Mouse (Mus musculus): Measurements from ENCODE around the gene Wdr62. TPM values are rescaled to one million over a fixed set of nuclear protein-coding genes. Genes with fewer than 3 reads are reported as not detected.

The Wdr62 gene
- polyA plus RNA-seq, 2 experiments = 8.8 to 22.9 TPM

DNA sequence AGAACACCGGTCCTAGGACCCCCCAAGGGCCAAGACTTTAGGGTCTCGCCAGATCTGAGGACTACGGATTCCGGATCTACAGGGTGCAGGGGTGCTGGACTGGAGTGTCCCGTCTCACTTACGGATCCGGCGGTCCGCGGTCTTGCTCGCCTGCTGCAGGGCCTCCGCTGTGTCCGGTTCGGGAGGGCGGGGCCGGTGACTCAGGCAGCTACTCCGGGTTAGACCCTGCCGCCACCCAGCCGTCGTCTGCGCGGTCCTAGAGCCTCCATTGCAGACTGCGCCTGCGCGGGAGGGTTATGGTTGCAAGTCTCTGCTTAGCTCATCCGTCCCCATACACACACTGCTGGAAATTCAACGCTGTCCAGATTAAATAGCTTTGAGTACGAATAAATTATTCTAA, 85.3 kb downstream of the Wdr62 start:
- WGBS = 1% methylated on average over 25 of the region's 28 CpGs
- ATAC-seq (ENCODE audit: low FRiP score, low read depth) (peak; percentile 88), DNase-seq (ENCODE audit: low spot score) (peak; percentile 96)
- Histone ChIP-seq H3K4me2 (replicated peaks; ENCODE audit: low read depth, low read length, severe bottlenecking) (peak overlapping the region; percentile 81), H3K4me3 (replicated peaks; ENCODE audit: low read length) (peak overlapping the region; percentile 85), H3K36me3 (ENCODE audit: control insufficient read depth, insufficient read depth, low read length) (peaks cover 28% of the 10 kb centered on the region), H3K27ac (replicated peaks; ENCODE audit: low read depth, low read length) (peak overlapping the region; percentile 82), H3K9me3 (ENCODE audit: control insufficient read depth, low read length) (no peaks in the 10 kb centered on the region), H3K9ac (ENCODE audit: low read depth, low read length, severe bottlenecking) (peak overlapping the region; percentile 77), H3K27me3 (ENCODE audit: control insufficient read depth, insufficient read depth, low read length) (no peaks in the 10 kb centered on the region), H3K4me1 (ENCODE audit: control insufficient read depth, insufficient read depth, low read length) (peaks cover 14% of the 10 kb centered on the region)
- 0 out of 2 replicates have a peak, but pooled peaks have one; percentile 47 for TF ChIP-seq POLR2A (IDR thresholded peaks at IDR 0.05; ENCODE audit: borderline replicate concordance, extremely low read depth, insufficient read depth, insufficient read length)

DNA sequence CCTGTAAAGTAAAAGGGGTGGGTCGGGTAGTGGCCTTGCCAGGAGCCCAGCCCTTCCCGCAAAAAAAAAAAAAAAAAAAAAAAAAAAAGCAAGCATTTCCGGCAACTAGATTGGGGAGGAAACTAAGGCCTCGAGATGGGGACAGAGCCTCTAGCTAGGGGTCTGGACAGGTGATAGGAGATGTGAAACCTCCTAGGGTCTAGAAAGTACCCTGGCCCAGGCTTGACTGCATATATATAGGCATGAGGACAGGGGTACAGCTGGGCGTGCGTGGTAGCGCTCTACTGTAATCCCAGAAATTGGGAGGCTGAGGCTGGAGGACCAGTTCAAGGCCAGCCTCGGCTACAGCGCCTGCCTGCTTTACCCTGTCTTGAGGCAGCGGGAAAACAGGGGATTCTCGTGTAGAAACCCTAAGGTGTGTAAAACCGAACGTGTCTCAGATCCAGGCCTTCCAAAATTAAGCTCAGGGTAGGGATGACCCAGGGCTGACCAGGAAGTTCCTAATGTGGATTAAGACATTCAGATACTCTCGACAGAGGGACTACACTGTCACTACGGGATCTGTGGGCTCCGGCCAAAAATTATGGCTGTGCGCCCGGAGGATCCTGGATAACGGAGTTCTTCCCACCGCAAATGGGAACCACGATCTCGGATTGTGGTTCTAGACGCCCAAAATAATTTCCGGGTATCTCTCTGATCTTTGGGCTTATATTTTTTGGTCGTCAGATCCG, 86.0 kb downstream of the Wdr62 start:
- peak; percentile 5; the same call in 1 of the 2 replicates for ATAC-seq (ENCODE audit: low FRiP score, low read depth)
- Histone ChIP-seq H3K27ac (replicated peaks; ENCODE audit: low read depth, low read length) (peak overlapping the region; percentile 82), H3K9me3 (ENCODE audit: control insufficient read depth, low read length) (no peaks in the 10 kb centered on the region), H3K4me3 (replicated peaks; ENCODE audit: low read length) (peak overlapping the region; percentile 85), H3K9ac (ENCODE audit: low read depth, low read length, severe bottlenecking) (peak overlapping the region; percentile 77), H3K4me1 (ENCODE audit: control insufficient read depth, insufficient read depth, low read length) (peaks cover 14% of the 10 kb centered on the region), H3K27me3 (ENCODE audit: control insufficient read depth, insufficient read depth, low read length) (no peaks in the 10 kb centered on the region), H3K36me3 (ENCODE audit: control insufficient read depth, insufficient read depth, low read length) (peaks cover 30% of the 10 kb centered on the region), H3K4me2 (replicated peaks; ENCODE audit: low read depth, low read length, severe bottlenecking) (peak overlapping the region; percentile 81)
- peak; percentile 23 for DNase-seq (ENCODE audit: low spot score)
- no peak for TF ChIP-seq POLR2A (IDR thresholded peaks at IDR 0.05; ENCODE audit: borderline replicate concordance, extremely low read depth, insufficient read depth, insufficient read length)
- under 1% methylated on average over 26 of the region's 26 CpGs for WGBS

DNA sequence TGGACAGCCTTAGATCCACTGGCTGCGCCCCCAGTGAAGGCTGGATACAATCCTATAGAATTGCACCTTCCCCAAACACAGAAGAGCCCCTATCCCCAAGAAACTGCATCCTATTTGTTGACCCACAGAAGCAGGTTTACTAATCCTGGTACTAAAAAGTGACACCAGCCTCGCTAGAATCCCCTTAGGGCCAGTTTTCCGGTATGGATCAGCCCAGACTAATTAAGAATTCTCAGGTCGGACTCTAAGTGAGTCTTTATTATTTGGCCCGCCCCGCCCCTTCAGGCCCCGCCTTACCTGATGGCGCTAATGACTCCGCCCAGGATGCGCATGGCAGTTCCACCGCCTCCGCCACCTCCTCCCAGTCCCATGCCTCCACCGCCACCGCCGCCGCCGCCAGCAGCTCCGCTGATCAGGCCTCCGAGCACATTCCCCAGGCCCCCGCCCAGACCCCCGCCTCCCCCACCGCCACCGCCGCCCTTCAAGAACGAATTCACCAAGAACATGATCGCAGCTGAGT, 86.6 kb downstream of the Wdr62 start:
- Histone ChIP-seq H3K9me3 (ENCODE audit: control insufficient read depth, low read length) (no peaks in the 10 kb centered on the region), H3K27me3 (ENCODE audit: control insufficient read depth, insufficient read depth, low read length) (no peaks in the 10 kb centered on the region), H3K4me2 (replicated peaks; ENCODE audit: low read depth, low read length, severe bottlenecking) (peak overlapping the region; percentile 81), H3K9ac (ENCODE audit: low read depth, low read length, severe bottlenecking) (peak overlapping the region; percentile 77), H3K4me3 (replicated peaks; ENCODE audit: low read length) (peak overlapping the region; percentile 85), H3K36me3 (ENCODE audit: control insufficient read depth, insufficient read depth, low read length) (peaks cover 36% of the 10 kb centered on the region), H3K4me1 (ENCODE audit: control insufficient read depth, insufficient read depth, low read length) (peaks cover 14% of the 10 kb centered on the region), H3K27ac (replicated peaks; ENCODE audit: low read depth, low read length) (peak overlapping the region; percentile 82)
- 2% methylated on average over 26 of the region's 26 CpGs for WGBS
- DNase-seq (ENCODE audit: low spot score) (peak; percentile 82), ATAC-seq (ENCODE audit: low FRiP score, low read depth) (peak; percentile 45)
- TF ChIP-seq POLR2A (IDR thresholded peaks at IDR 0.05; ENCODE audit: borderline replicate concordance, extremely low read depth, insufficient read depth, insufficient read length) = no peak

DNA sequence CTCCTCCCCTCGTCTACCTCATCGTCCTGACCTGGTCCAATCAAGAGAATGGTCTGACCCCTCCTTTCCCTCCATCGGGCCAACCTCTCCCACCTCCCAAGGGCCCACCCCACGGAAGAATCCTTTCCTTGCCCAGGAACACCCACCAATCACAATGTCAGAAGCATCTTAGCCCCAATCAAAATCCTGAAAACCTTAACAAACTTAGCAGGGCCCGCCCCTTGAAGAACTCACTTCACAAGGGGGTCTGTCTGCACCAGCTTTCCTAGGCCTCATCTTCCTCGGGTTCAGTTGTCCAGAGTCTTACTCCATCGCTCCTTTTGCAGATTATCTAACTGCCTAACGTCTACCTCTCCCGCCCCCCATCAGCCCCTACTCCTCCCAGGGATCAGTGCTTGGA, 87.2 kb downstream of the Wdr62 start:
- Histone ChIP-seq H3K9me3 (ENCODE audit: control insufficient read depth, low read length) (no peaks in the 10 kb centered on the region), H3K4me2 (replicated peaks; ENCODE audit: low read depth, low read length, severe bottlenecking) (peak overlapping the region; percentile 81), H3K4me1 (ENCODE audit: control insufficient read depth, insufficient read depth, low read length) (peaks cover 14% of the 10 kb centered on the region), H3K36me3 (ENCODE audit: control insufficient read depth, insufficient read depth, low read length) (peaks cover 42% of the 10 kb centered on the region), H3K27me3 (ENCODE audit: control insufficient read depth, insufficient read depth, low read length) (no peaks in the 10 kb centered on the region), H3K9ac (ENCODE audit: low read depth, low read length, severe bottlenecking) (peak overlapping the region; percentile 77), H3K27ac (replicated peaks; ENCODE audit: low read depth, low read length) (no peak overlapping the region), H3K4me3 (replicated peaks; ENCODE audit: low read length) (peak overlapping the region; percentile 85)
- peak; percentile 21 for DNase-seq (ENCODE audit: low spot score)
- TF ChIP-seq POLR2A (IDR thresholded peaks at IDR 0.05; ENCODE audit: borderline replicate concordance, extremely low read depth, insufficient read depth, insufficient read length) = no peak
- 19% methylated on average over 8 of the region's 9 CpGs for WGBS
- ATAC-seq (ENCODE audit: low FRiP score, low read depth) = no peak

DNA sequence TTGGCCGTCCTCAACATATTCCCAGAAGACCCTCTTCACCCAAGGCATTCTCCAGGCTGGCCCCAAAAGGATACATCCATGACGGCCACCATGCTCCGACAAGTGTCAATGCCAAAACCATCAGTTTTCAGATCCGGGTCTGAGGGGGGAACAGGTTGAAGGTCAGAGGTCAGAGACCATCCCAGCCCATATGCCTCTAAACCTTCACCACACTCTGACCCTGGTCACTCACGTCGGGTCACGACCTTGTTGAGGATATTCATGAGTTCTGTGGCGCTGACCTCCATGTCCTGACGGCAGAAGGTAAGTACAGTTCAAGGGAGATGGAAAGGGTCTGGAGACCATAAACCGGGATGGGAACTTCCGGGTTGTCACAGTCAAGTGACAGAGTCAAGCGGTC, 88.1 kb downstream of the Wdr62 start:
- Histone ChIP-seq H3K27me3 (ENCODE audit: control insufficient read depth, insufficient read depth, low read length) (no peaks in the 10 kb centered on the region), H3K4me3 (replicated peaks; ENCODE audit: low read length) (peak overlapping the region; percentile 85; the same call in 1 of the 2 replicates), H3K4me2 (replicated peaks; ENCODE audit: low read depth, low read length, severe bottlenecking) (0 out of 2 replicates have a peak overlapping the region, but pooled peaks have one; percentile 81), H3K9me3 (ENCODE audit: control insufficient read depth, low read length) (no peaks in the 10 kb centered on the region), H3K27ac (replicated peaks; ENCODE audit: low read depth, low read length) (no peak overlapping the region), H3K36me3 (ENCODE audit: control insufficient read depth, insufficient read depth, low read length) (peaks cover 51% of the 10 kb centered on the region), H3K4me1 (ENCODE audit: control insufficient read depth, insufficient read depth, low read length) (peaks cover 14% of the 10 kb centered on the region), H3K9ac (ENCODE audit: low read depth, low read length, severe bottlenecking) (no peak overlapping the region)
- 89% methylated on average over 12 of the region's 12 CpGs for WGBS
- no peak for TF ChIP-seq POLR2A (IDR thresholded peaks at IDR 0.05; ENCODE audit: borderline replicate concordance, extremely low read depth, insufficient read depth, insufficient read length)
- DNase-seq (ENCODE audit: low spot score) (no peak), ATAC-seq (ENCODE audit: low FRiP score, low read depth) (no peak)

Other genes starting within 250 kb of the Wdr62 start
- gene Zfp14, start 229.0 kb downstream of the Wdr62 start, polyA plus RNA-seq (2012; rRNA removed) = 6.5 and 7.3 TPM in 2 replicates
- 4.9 and 5.4 TPM in 2 replicates for gene Zfp14, start 229.0 kb downstream of the Wdr62 start, polyA plus RNA-seq (2014; fragmentation: Nextera tagmentation; extraction: Ambion mirVana)
- gene Zfp82, start 207.5 kb downstream of the Wdr62 start, polyA plus RNA-seq (2012; rRNA removed) = 3.3 and 3.7 TPM in 2 replicates
- gene Zfp82, start 207.5 kb downstream of the Wdr62 start, polyA plus RNA-seq (2014; fragmentation: Nextera tagmentation; extraction: Ambion mirVana) = 6.8 and 7.7 TPM in 2 replicates
- gene Gm26920, start 190.0 kb downstream of the Wdr62 start, polyA plus RNA-seq (2012; rRNA removed) = 1.1 and 1.2 TPM in 2 replicates
- gene Gm26920, start 190.0 kb downstream of the Wdr62 start, polyA plus RNA-seq (2014; fragmentation: Nextera tagmentation; extraction: Ambion mirVana) = 3.5 and 3.6 TPM in 2 replicates
- 8.0 and 9.3 TPM in 2 replicates for gene Zfp566, start 189.9 kb downstream of the Wdr62 start, polyA plus RNA-seq (2012; rRNA removed)
- gene Zfp566, start 189.9 kb downstream of the Wdr62 start, polyA plus RNA-seq (2014; fragmentation: Nextera tagmentation; extraction: Ambion mirVana) = 11.0 and 13.2 TPM in 2 replicates
- gene Zfp260, start 185.6 kb downstream of the Wdr62 start, polyA plus RNA-seq (2012; rRNA removed) = 53.3 and 63.7 TPM in 2 replicates
- 140 and 159 TPM in 2 replicates for gene Zfp260, start 185.6 kb downstream of the Wdr62 start, polyA plus RNA-seq (2014; fragmentation: Nextera tagmentation; extraction: Ambion mirVana)
- gene Zfp382, start 158.5 kb downstream of the Wdr62 start, polyA plus RNA-seq (2012; rRNA removed) = 5.8 TPM in 2 replicates
- gene Zfp382, start 158.5 kb downstream of the Wdr62 start, polyA plus RNA-seq (2014; fragmentation: Nextera tagmentation; extraction: Ambion mirVana) = 5.0 and 5.9 TPM in 2 replicates
- gene Zfp146, start 110.7 kb downstream of the Wdr62 start, polyA plus RNA-seq (2012; rRNA removed) = 66.8 and 93.4 TPM in 2 replicates
- 19.9 and 20.3 TPM in 2 replicates for gene Zfp146, start 110.7 kb downstream of the Wdr62 start, polyA plus RNA-seq (2014; fragmentation: Nextera tagmentation; extraction: Ambion mirVana)
- 1.5 and 2.7 TPM in 2 replicates for gene Cox7a1, start 96.3 kb downstream of the Wdr62 start, polyA plus RNA-seq (2012; rRNA removed)
- 3.3 and 4.5 TPM in 2 replicates for gene Cox7a1, start 96.3 kb downstream of the Wdr62 start, polyA plus RNA-seq (2014; fragmentation: Nextera tagmentation; extraction: Ambion mirVana)
- gene Capns1, start 81.6 kb downstream of the Wdr62 start, polyA plus RNA-seq (2012; rRNA removed) = 392 and 597 TPM in 2 replicates
- 116 and 117 TPM in 2 replicates for gene Capns1, start 81.6 kb downstream of the Wdr62 start, polyA plus RNA-seq (2014; fragmentation: Nextera tagmentation; extraction: Ambion mirVana)
- gene Polr2i, start 48.5 kb downstream of the Wdr62 start, polyA plus RNA-seq (2012; rRNA removed) = 227 and 250 TPM in 2 replicates
- 180 and 186 TPM in 2 replicates for gene Polr2i, start 48.5 kb downstream of the Wdr62 start, polyA plus RNA-seq (2014; fragmentation: Nextera tagmentation; extraction: Ambion mirVana)
- 78.9 and 90.3 TPM in 2 replicates for gene Tbcb, start 48.1 kb downstream of the Wdr62 start, polyA plus RNA-seq (2012; rRNA removed)
- 168 and 185 TPM in 2 replicates for gene Tbcb, start 48.1 kb downstream of the Wdr62 start, polyA plus RNA-seq (2014; fragmentation: Nextera tagmentation; extraction: Ambion mirVana)
- 0.24 and 0.42 TPM in 2 replicates for gene Ovol3, start 44.7 kb downstream of the Wdr62 start, polyA plus RNA-seq (2012; rRNA removed)
- 0.29 and 0.72 TPM in 2 replicates for gene Ovol3, start 44.7 kb downstream of the Wdr62 start, polyA plus RNA-seq (2014; fragmentation: Nextera tagmentation; extraction: Ambion mirVana)
- 0.10 and 0.23 TPM in 2 replicates for gene Thap8, start 325 bp downstream of the Wdr62 start, polyA plus RNA-seq (2012; rRNA removed)
- gene Thap8, start 325 bp downstream of the Wdr62 start, polyA plus RNA-seq (2014; fragmentation: Nextera tagmentation; extraction: Ambion mirVana) = 0.15 TPM in 1 of 2 replicates, not detected in the other
- 106 and 122 TPM in 2 replicates for gene Clip3, start 11.3 kb upstream of the Wdr62 start, polyA plus RNA-seq (2012; rRNA removed)
- 55.1 and 56.7 TPM in 2 replicates for gene Clip3, start 11.3 kb upstream of the Wdr62 start, polyA plus RNA-seq (2014; fragmentation: Nextera tagmentation; extraction: Ambion mirVana)
- gene Alkbh6, start 28.3 kb upstream of the Wdr62 start, polyA plus RNA-seq (2012; rRNA removed) = 124 and 169 TPM in 2 replicates
- 79.7 and 86.6 TPM in 2 replicates for gene Alkbh6, start 28.3 kb upstream of the Wdr62 start, polyA plus RNA-seq (2014; fragmentation: Nextera tagmentation; extraction: Ambion mirVana)
- gene Syne4, start 34.4 kb upstream of the Wdr62 start, polyA plus RNA-seq (2012; rRNA removed) = 141 and 209 TPM in 2 replicates
- gene Syne4, start 34.4 kb upstream of the Wdr62 start, polyA plus RNA-seq (2014; fragmentation: Nextera tagmentation; extraction: Ambion mirVana) = 40.3 and 56.2 TPM in 2 replicates
- 0.98 and 1.1 TPM in 2 replicates for gene E130208F15Rik, start 41.3 kb upstream of the Wdr62 start, polyA plus RNA-seq (2012; rRNA removed)
- gene E130208F15Rik, start 41.3 kb upstream of the Wdr62 start, polyA plus RNA-seq (2014; fragmentation: Nextera tagmentation; extraction: Ambion mirVana) = not detected in 2 replicates
- gene Sdhaf1, start 43.5 kb upstream of the Wdr62 start, polyA plus RNA-seq (2012; rRNA removed) = 18.6 and 19.2 TPM in 2 replicates
- gene Sdhaf1, start 43.5 kb upstream of the Wdr62 start, polyA plus RNA-seq (2014; fragmentation: Nextera tagmentation; extraction: Ambion mirVana) = 19.7 and 20.7 TPM in 2 replicates
- gene Lrfn3, start 82.4 kb upstream of the Wdr62 start, polyA plus RNA-seq (2012; rRNA removed) = 11.5 and 17.7 TPM in 2 replicates
- gene Lrfn3, start 82.4 kb upstream of the Wdr62 start, polyA plus RNA-seq (2014; fragmentation: Nextera tagmentation; extraction: Ambion mirVana) = 6.3 and 6.9 TPM in 2 replicates
- gene Tyrobp, start 133.3 kb upstream of the Wdr62 start, polyA plus RNA-seq (2012; rRNA removed) = 54.2 and 79.2 TPM in 2 replicates
- gene Tyrobp, start 133.3 kb upstream of the Wdr62 start, polyA plus RNA-seq (2014; fragmentation: Nextera tagmentation; extraction: Ambion mirVana) = 69.8 and 84.7 TPM in 2 replicates
- gene Hcst, start 139.4 kb upstream of the Wdr62 start, polyA plus RNA-seq (2012; rRNA removed) = 1.9 and 2.2 TPM in 2 replicates
- 0.70 and 3.0 TPM in 2 replicates for gene Hcst, start 139.4 kb upstream of the Wdr62 start, polyA plus RNA-seq (2014; fragmentation: Nextera tagmentation; extraction: Ambion mirVana)
- gene Nfkbid, start 141.3 kb upstream of the Wdr62 start, polyA plus RNA-seq (2012; rRNA removed) = 3.0 and 3.5 TPM in 2 replicates
- 1.7 and 2.2 TPM in 2 replicates for gene Nfkbid, start 141.3 kb upstream of the Wdr62 start, polyA plus RNA-seq (2014; fragmentation: Nextera tagmentation; extraction: Ambion mirVana)
- 41.9 and 55.5 TPM in 2 replicates for gene Aplp1, start 165.1 kb upstream of the Wdr62 start, polyA plus RNA-seq (2012; rRNA removed)
- gene Aplp1, start 165.1 kb upstream of the Wdr62 start, polyA plus RNA-seq (2014; fragmentation: Nextera tagmentation; extraction: Ambion mirVana) = 31.4 and 37.4 TPM in 2 replicates
- 0.06 and 0.13 TPM in 2 replicates for gene Kirrel2, start 177.3 kb upstream of the Wdr62 start, polyA plus RNA-seq (2012; rRNA removed)
- 0.07 TPM in 1 of 2 replicates, not detected in the other for gene Kirrel2, start 177.3 kb upstream of the Wdr62 start, polyA plus RNA-seq (2014; fragmentation: Nextera tagmentation; extraction: Ambion mirVana)
- gene Nphs1, start 177.9 kb upstream of the Wdr62 start, polyA plus RNA-seq (2012; rRNA removed) = 0.03 and 0.06 TPM in 2 replicates
- 0.14 and 0.23 TPM in 2 replicates for gene Nphs1, start 177.9 kb upstream of the Wdr62 start, polyA plus RNA-seq (2014; fragmentation: Nextera tagmentation; extraction: Ambion mirVana)
- 0.04 and 0.11 TPM in 2 replicates for gene Prodh2, start 213.2 kb upstream of the Wdr62 start, polyA plus RNA-seq (2012; rRNA removed)
- gene Prodh2, start 213.2 kb upstream of the Wdr62 start, polyA plus RNA-seq (2014; fragmentation: Nextera tagmentation; extraction: Ambion mirVana) = not detected in 2 replicates